Mouse (Mus musculus) thymus, adult 2 months (tissue): ENCODE results near the gene Olfr1535.

Experiments
- CTCF ChIP-seq: fragments of 200-500 bp; IDR thresholded peaks from 2 replicates; pipeline ENCODE4 v1.5.1; 2012; ENCODE audit warnings: mild to moderate bottlenecking, control low read depth, low read length, moderate library complexity, borderline replicate concordance; ENCODE audit not compliant: control insufficient read depth, poor library complexity, insufficient read depth; ENCODE audit errors: extremely low read depth
- POLR2A ChIP-seq: fragments of 200-500 bp; IDR thresholded peaks from 2 replicates; pipeline ENCODE4 v1.6.1; 2012; ENCODE audit warnings: mild to moderate bottlenecking, low read length, control low read depth, moderate library complexity; ENCODE audit not compliant: control insufficient read depth, poor library complexity, insufficient read depth; ENCODE audit errors: extremely low read depth

GRCm38 (mm10) chr13:21581659-21582058 lies 22.0 kb upstream of the Olfr1535 start, which contains the start of gene Olfr1364:
- TF ChIP-seq POLR2A, result no peak
- no peak for TF ChIP-seq CTCF
